Mouse (Mus musculus): ENCODE data around the gene Psmc1. TPM values are rescaled to one million over a fixed set of nuclear protein-coding genes. Genes with fewer than 3 reads are reported as not detected.

Psmc1 gene
- 282 and 285 TPM in 2 replicates for polyA plus RNA-seq (2015; fragmentation: Nextera tagmentation; extraction: Ambion mirVana)

DNA sequence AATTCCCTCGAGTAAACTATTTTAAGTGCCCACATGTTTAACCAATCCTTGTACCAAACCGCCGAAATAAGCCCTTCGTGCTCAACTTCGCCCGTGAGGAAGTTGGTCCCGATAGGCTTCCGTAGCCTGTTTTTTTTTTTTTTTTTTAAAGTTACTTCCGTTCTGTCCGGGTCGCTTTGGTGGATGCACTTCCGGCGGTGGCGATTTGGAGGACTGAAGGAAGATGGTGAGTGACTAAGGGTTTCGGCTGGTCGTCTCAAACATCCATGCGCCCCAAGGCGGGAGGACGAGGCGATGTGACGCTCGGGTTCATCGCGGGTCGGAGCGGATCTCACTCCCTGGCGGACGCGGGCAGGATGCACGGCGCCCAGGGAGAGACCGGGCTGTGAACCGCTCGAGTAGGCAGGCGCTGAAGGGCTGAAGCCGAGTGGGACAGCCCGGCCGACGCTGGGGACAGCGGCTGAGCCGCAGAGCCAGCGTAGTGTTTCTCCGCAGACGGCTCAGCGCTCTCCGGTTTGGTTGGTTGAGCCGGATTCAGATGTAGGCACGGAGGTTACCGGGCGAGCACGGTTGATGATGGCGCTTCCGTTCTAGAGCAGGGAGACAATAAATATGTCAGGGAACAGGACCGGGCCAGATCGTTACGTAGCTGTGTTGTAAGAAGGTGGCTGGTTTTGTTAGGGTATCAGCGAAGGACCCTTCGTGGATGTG, at the start of gene Psmc1:
Psmc1 (plus strand) TSS at position 169 of the 711 bp plus-strand sequence.
- ATAC-seq (ENCODE audit: low FRiP score): peak; percentile 81
- under 1% methylated on average over 58 of the region's 58 CpGs for WGBS

DNA sequence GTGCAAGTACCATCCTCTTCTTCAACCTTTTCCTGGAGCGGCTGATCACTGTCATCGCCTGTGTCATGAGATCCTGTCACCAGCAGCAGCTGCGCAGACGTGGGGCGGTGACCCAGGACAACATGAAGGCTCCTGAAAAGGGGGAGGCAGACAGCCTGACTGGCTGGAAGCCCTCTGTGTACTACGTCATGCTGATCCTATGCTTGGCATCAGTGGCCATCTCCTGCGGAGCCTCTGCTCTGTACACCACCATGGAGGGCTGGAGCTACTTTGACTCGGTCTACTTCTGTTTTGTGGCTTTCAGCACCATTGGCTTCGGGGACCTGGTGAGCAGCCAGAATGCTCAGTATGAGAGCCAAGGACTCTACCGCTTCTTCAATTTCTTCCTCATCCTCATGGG, 48.9 kb upstream of the Psmc1 start:
- 93% methylated on average over 10 of the region's 10 CpGs for whole genome bisulfite sequencing
- no peak overlapping the region for H3K4me2 ChIP-seq
- ATAC-seq (ENCODE audit: low FRiP score): no peak
- no peaks in the 10 kb centered on the region for H3K27me3 ChIP-seq
- H3K9me3 ChIP-seq: no peaks in the 10 kb centered on the region
- H3K9ac ChIP-seq: no peak overlapping the region
- no peaks in the 10 kb centered on the region for H3K36me3 ChIP-seq
- no peak overlapping the region for H3K27ac ChIP-seq
- H3K4me1 ChIP-seq (replicated peaks): no peaks in the 10 kb centered on the region
- H3K4me3 ChIP-seq: no peak overlapping the region

More for the DNA sequence above, at the start of gene Psmc1:
- peak within 1 kb of the TSS; percentile 81 for H3K4me2 ChIP-seq
- no peaks in the 10 kb centered on the region; the same call in 1 of the 2 replicates for H3K27me3 ChIP-seq
- no peaks in the 10 kb centered on the region for H3K9me3 ChIP-seq
- peaks cover 29% of the 10 kb centered on the region for H3K36me3 ChIP-seq
- peak within 1 kb of the TSS; percentile 99 for H3K4me3 ChIP-seq
- peak within 1 kb of the TSS; percentile 93 for H3K27ac ChIP-seq
- peaks cover 18% of the 10 kb centered on the region for H3K4me1 ChIP-seq (replicated peaks)
- peak within 1 kb of the TSS; percentile 98 for H3K9ac ChIP-seq

DNA sequence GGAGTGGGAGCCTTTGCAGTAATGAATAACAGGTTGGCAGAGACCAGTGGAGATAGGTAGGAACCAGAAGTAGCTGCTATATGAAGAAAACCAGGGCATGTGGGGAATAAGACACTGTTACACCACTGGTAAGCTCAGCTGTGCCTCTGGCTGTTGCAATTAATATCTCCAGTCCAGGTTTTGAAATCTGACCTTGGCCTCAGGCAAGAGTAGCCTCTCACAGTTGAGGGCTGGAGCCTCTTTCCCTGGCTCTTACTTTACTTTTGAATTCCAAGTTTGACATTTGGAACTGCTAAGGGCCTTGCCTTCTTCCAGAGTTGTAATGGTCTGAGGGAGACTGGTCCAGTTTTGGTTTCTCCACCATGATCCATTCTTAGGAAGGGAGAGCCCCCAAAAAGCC, 48.1 kb upstream of the Psmc1 start:
- Histone ChIP-seq H3K4me2 (no peak overlapping the region), H3K27me3 (no peaks in the 10 kb centered on the region), H3K4me3 (no peak overlapping the region), H3K27ac (no peak overlapping the region), H3K36me3 (no peaks in the 10 kb centered on the region), H3K4me1 (replicated peaks) (no peaks in the 10 kb centered on the region), H3K9me3 (no peaks in the 10 kb centered on the region), H3K9ac (no peak overlapping the region)
- no peak for ATAC-seq (ENCODE audit: low FRiP score)

DNA sequence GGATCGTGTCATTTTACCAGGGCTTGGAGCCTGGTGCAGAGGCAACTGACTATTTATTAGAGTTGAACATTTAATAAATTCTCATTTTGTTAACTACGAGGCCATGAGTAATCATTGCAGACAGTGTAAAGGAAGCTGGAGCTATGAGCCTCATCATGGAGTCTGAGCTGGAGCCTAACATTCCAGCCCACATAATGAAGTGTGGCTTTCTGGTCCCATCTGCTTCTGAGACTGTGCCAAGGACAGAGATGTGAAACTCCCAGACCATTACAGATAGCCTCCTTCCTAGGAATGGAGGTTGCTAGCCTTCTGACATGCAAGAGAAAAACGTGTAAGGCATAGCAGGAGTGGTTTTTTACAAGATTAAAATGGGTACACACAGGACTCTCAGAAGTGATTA, 47.4 kb upstream of the Psmc1 start:
- no peak overlapping the region for H3K27ac ChIP-seq
- H3K27me3 ChIP-seq: no peaks in the 10 kb centered on the region
- no peak overlapping the region for H3K4me2 ChIP-seq
- H3K9ac ChIP-seq: no peak overlapping the region
- no peak for ATAC-seq (ENCODE audit: low FRiP score)
- no peaks in the 10 kb centered on the region for H3K36me3 ChIP-seq
- no peaks in the 10 kb centered on the region for H3K9me3 ChIP-seq
- 76% methylated on average over 3 of the region's 3 CpGs for WGBS
- H3K4me1 ChIP-seq (replicated peaks): no peaks in the 10 kb centered on the region
- H3K4me3 ChIP-seq: no peak overlapping the region

DNA sequence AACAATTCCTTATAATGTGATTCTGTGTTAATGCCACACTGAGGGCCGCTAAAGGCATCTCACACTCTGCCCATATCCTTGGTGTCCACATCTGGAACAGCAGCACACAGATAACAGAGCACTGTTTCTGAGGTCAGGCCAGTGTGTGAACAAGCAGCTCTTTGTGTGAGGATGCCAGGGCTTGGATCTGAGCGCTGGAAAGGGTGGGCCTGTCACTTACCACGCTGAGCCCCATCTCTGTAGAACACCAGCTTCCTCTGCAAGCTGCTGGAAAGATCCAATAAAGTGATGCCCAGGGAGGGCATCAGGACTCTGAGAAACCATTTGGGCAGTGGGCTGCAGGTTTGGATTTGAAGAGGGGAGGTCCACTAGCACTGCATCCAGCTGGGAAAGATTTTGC, 44.8 kb upstream of the Psmc1 start:
- H3K4me3 ChIP-seq: no peak overlapping the region
- no peak for ATAC-seq (ENCODE audit: low FRiP score)
- no peak overlapping the region for H3K4me2 ChIP-seq
- WGBS: 83% methylated on average over 3 of the region's 3 CpGs
- no peak overlapping the region for H3K9ac ChIP-seq
- H3K27ac ChIP-seq: no peak overlapping the region
- no peaks in the 10 kb centered on the region for H3K4me1 ChIP-seq (replicated peaks)
- H3K36me3 ChIP-seq: no peaks in the 10 kb centered on the region
- no peaks in the 10 kb centered on the region for H3K9me3 ChIP-seq
- H3K27me3 ChIP-seq: no peaks in the 10 kb centered on the region

DNA sequence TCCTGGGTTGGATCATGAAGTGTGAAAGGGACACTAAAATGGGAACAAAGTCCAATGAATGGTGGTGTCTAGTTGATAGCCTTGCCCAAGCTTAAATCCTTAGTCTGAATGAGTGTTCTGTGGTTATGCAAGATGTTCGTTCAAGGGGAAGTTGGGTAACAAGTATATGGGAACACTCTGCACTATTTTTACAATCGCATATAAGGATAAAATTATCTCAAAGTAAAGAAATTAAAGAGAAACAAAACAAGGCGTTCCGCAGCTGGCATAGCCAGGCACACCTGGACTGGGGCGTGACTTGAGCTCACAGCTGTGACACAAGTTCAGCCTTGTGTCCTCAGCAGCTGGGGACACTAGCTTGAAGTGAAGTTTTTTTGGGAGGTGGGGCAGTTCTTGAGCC, 42.5 kb upstream of the Psmc1 start:
- Histone ChIP-seq H3K4me3 (no peak overlapping the region), H3K27me3 (no peaks in the 10 kb centered on the region), H3K4me2 (no peak overlapping the region), H3K4me1 (replicated peaks) (no peaks in the 10 kb centered on the region), H3K36me3 (no peaks in the 10 kb centered on the region), H3K9ac (no peak overlapping the region), H3K9me3 (no peaks in the 10 kb centered on the region), H3K27ac (no peak overlapping the region)
- ATAC-seq (ENCODE audit: low FRiP score): no peak
- WGBS: 95% methylated on average over 5 of the region's 5 CpGs

DNA sequence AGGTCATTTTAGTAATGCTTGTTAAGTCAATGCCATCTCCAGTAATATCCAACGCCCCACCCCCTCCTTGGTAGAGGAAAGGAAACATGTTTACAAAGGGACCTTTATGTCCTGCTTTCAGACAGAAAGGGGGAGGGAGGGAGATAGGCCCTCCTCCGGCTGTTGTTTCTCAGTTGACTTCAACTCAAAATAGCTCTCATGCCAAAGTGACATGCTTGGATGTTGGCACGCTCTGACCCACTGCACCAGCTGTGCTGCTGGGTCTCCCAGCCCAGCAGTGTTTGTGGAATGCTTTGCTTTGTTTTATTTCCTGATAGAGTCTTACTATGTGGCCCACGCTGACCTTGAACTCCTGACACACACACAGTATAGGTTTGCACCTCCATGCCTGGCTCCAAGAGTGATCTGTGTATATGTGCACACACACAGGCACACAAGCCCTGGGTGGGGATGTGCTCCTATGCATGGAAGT, 36.7 kb upstream of the Psmc1 start:
- ATAC-seq (ENCODE audit: low FRiP score): no peak
- no peak overlapping the region for H3K4me2 ChIP-seq
- no peaks in the 10 kb centered on the region for H3K9me3 ChIP-seq
- no peak overlapping the region for H3K9ac ChIP-seq
- no peak overlapping the region for H3K27ac ChIP-seq
- no peaks in the 10 kb centered on the region for H3K36me3 ChIP-seq
- H3K4me3 ChIP-seq: no peak overlapping the region
- H3K27me3 ChIP-seq: no peaks in the 10 kb centered on the region
- 57% methylated on average over 4 of the region's 4 CpGs for WGBS
- H3K4me1 ChIP-seq (replicated peaks): no peaks in the 10 kb centered on the region

DNA sequence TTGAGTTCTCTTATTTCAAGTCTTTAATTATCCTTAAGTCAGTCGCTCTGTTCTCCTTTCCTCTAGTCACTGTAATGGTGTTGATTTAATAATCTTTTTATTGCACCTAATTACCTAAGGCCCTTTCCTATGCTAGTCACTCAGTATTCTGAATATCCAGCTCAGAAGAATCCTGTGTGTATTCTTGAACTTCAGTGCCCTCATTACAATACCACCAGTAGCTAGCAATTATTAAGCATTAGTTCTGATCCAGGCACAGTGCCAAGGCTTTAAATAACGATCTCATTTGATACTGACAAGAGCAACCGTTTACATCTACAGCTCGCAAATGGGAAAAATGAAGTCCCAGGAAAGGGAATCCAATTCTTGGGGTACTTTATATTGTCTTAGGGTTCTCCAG, 34.2 kb upstream of the Psmc1 start:
- H3K9me3 ChIP-seq: no peaks in the 10 kb centered on the region
- no peak for ATAC-seq (ENCODE audit: low FRiP score)

DNA sequence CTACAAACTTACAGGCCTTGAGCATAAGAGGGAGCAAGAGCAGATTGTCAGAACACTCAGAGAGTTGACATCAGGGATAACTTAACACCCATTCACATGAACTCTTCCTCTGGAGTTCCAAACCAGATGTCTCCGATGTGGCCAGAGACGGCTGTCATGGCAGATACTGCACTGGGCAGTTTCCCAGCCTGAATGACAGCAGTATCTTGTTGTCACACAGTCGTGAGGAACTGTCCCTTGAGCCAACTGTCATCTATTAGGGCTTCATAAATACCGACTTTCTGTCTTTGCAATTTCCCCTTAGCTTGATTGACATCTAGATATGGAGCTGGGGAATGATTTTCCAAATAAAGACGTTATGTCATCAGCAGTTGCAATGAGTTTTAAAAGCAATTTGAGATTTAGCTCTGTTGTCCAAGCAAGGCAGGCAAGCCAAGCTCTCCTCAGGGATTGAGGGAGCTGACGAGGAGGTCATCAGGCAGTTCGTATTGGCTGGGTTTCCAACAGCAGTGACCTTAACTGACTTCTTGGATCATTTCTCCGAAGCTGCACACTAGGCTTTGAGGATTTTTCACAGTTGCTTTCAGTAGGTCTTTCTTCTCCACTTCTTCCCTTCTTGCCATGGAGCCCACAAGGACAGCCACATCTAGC, 30.2 kb upstream of the Psmc1 start:
- no peak overlapping the region for H3K4me2 ChIP-seq
- no peaks in the 10 kb centered on the region for H3K27me3 ChIP-seq
- H3K27ac ChIP-seq: no peak overlapping the region
- 83% methylated on average over 8 of the region's 8 CpGs for WGBS
- H3K4me3 ChIP-seq: no peak overlapping the region
- no peak for ATAC-seq (ENCODE audit: low FRiP score)
- H3K9ac ChIP-seq: no peak overlapping the region
- no peaks in the 10 kb centered on the region for H3K36me3 ChIP-seq
- H3K4me1 ChIP-seq (replicated peaks): no peaks in the 10 kb centered on the region
- H3K9me3 ChIP-seq: no peaks in the 10 kb centered on the region; the same call in 1 of the 2 replicates

More for the DNA sequence above, 34.2 kb upstream of the Psmc1 start:
- Histone ChIP-seq H3K9ac (no peak overlapping the region), H3K27me3 (no peaks in the 10 kb centered on the region), H3K27ac (no peak overlapping the region), H3K4me3 (no peak overlapping the region), H3K4me2 (no peak overlapping the region), H3K36me3 (no peaks in the 10 kb centered on the region), H3K4me1 (replicated peaks) (no peaks in the 10 kb centered on the region)
- WGBS: 65% methylated on average over 4 of the region's 4 CpGs

DNA sequence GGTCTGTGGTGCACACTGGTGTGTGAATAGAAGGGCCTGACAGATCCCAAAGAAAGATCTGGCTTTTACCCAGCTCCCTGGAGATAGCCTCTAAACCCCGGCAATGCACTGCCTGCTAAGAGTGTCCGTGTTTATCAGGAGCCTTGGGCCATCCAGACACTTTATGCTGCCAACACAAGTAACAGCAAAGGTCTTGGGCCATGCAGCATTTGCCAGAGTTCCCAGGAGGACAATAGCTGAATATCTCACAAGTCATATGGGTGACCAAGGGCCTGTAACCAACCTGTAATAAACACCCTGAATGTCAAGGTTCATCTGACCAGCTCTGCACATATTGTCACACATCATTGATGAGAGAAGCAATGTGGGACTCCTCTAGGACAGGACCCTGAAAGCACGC, 21.9 kb upstream of the Psmc1 start:
- H3K4me2 ChIP-seq: no peak overlapping the region
- no peaks in the 10 kb centered on the region for H3K9me3 ChIP-seq

DNA sequence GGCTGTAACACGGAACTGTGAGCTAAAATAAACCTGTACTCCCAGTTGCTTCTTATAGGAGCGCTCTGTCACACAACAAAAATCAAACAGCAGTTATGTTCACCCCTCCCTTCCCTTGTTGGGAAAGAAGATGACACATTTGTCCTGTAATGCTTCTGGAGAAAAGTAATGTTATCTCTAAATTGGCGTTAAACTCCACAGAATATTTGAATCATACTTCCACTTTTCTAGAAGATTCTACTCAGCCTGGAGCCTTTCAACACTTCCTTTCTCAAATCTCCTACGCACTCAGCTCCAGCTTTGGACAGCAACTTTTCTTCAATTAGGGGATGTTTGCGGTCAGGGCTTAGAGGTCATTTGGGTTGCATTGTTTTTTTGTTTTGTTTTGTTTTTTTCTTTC, 20.7 kb upstream of the Psmc1 start:
- WGBS: 89% methylated on average over 5 of the region's 5 CpGs
- ATAC-seq (ENCODE audit: low FRiP score): no peak
- Histone ChIP-seq H3K9me3 (no peaks in the 10 kb centered on the region), H3K9ac (no peak overlapping the region), H3K36me3 (no peaks in the 10 kb centered on the region), H3K27ac (no peak overlapping the region), H3K4me1 (replicated peaks) (no peaks in the 10 kb centered on the region), H3K4me2 (no peak overlapping the region), H3K27me3 (0 out of 2 replicates have a peak, but pooled peaks cover 3% of the 10 kb centered on the region), H3K4me3 (no peak overlapping the region)

More for the DNA sequence above, 21.9 kb upstream of the Psmc1 start:
- Histone ChIP-seq H3K4me1 (replicated peaks) (no peaks in the 10 kb centered on the region), H3K27ac (no peak overlapping the region), H3K9ac (no peak overlapping the region), H3K4me3 (no peak overlapping the region), H3K36me3 (no peaks in the 10 kb centered on the region), H3K27me3 (no peaks in the 10 kb centered on the region)
- ATAC-seq (ENCODE audit: low FRiP score): no peak
- WGBS: 88% methylated on average over 3 of the region's 3 CpGs

DNA sequence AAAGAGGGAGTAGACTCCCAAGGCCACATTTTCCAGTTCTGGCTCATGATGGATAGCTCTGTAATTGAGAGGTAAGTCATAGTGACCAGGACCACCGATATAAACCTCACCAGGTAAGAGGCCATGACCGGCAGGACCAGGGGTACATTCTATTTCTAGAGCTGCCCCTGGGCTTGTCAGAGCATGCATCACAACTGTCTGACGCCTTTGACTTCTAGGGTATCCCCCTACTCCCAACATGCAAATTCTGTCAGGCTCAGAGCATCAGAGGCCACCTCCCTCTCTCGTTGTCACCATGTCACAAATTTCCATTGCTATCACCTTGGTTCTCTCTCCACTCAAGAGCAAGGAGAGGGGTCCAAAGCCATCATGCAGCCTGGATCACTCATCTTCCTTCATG, 19.2 kb upstream of the Psmc1 start:
- Histone ChIP-seq H3K27ac (no peak overlapping the region), H3K4me1 (replicated peaks) (no peaks in the 10 kb centered on the region), H3K4me3 (no peak overlapping the region), H3K4me2 (no peak overlapping the region), H3K9me3 (no peaks in the 10 kb centered on the region), H3K36me3 (no peaks in the 10 kb centered on the region), H3K9ac (no peak overlapping the region), H3K27me3 (0 out of 2 replicates have a peak, but pooled peaks cover 3% of the 10 kb centered on the region)
- no peak for ATAC-seq (ENCODE audit: low FRiP score)
- WGBS: 91% methylated on average over 4 of the region's 4 CpGs

DNA sequence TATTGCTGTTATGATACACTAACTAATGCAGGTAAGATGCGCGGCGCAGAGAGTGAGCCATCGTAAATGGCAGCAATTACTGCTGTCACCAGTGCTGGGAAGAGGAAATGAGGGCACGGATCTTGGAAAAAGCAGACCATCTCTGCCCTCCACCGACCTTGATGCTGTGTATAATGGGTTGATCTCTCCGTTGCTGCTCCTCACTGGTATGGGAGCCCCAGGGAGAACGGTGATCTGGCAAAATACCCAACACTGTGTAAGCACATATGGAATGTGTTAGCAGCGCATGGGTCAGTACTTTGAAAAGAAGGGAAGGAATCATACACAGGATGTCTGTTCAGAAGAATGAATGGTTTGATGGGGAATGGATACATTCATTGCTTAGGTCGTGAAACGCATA, 16.9 kb upstream of the Psmc1 start:
- no peaks in the 10 kb centered on the region for H3K36me3 ChIP-seq
- ATAC-seq (ENCODE audit: low FRiP score): no peak
- no peak overlapping the region for H3K27ac ChIP-seq
- no peak overlapping the region for H3K9ac ChIP-seq
- no peaks in the 10 kb centered on the region for H3K4me1 ChIP-seq (replicated peaks)
- H3K4me2 ChIP-seq: no peak overlapping the region
- H3K4me3 ChIP-seq: no peak overlapping the region
- no peaks in the 10 kb centered on the region for H3K9me3 ChIP-seq
- H3K27me3 ChIP-seq: 0 out of 2 replicates have a peak, but pooled peaks cover 3% of the 10 kb centered on the region
- WGBS: 87% methylated on average over 11 of the region's 11 CpGs
